Mouse (Mus musculus) thymus, adult 2 months (tissue): Measurements from ENCODE around the gene Ccser2.

ENCODE experiments used
- CTCF ChIP-seq: fragments of 200-500 bp; IDR thresholded peaks from 2 replicates; pipeline ENCODE4 v1.5.1; 2012; ENCODE audit warnings: mild to moderate bottlenecking, control low read depth, low read length, moderate library complexity, borderline replicate concordance; ENCODE audit not compliant: control insufficient read depth, poor library complexity, insufficient read depth; ENCODE audit errors: extremely low read depth
- POLR2A ChIP-seq: fragments of 200-500 bp; IDR thresholded peaks from 2 replicates; pipeline ENCODE4 v1.6.1; 2012; ENCODE audit warnings: mild to moderate bottlenecking, low read length, control low read depth, moderate library complexity; ENCODE audit not compliant: control insufficient read depth, poor library complexity, insufficient read depth; ENCODE audit errors: extremely low read depth

DNA sequence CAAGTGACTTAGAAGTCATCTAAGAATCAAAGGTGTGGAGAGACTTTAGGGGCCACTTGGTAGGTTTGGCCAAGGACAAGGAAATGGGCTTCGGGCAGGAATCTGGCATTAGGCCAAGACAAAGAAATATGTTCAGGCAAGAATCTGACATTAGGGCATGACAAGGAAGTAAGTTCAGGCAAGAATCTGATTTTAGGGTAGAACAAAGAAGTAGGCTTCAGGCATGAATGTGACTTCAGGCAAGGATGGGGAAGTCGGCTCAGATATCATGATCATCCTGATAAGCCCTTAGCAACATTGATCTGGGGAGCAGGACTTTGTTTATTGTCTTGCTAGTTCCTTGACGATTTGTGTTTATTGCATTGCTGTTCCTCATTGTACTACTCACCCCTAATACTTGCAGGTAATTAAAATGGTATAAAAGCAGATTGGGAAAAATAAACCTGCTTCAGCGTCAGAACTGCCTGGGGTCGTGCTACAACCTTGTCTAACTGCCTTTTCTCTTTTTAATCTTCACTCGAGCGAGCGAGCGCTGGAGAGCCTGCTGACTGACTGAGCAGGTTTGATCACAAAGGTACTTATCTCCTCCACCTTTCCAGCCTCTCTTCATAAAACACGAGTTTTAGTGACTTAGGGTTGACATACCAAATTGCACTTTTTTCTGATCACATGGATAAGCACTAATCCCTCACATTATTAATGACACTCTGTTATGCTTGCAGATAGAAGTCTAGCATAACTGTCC is 35.8 kb downstream of the Ccser2 start:
- TF ChIP-seq POLR2A: no peak
- no peak for TF ChIP-seq CTCF
